Mouse (Mus musculus) forebrain, embryonic 15.5 days (tissue): ENCODE data around the gene Ifngr2. TPM values are rescaled to one million over a fixed set of nuclear protein-coding genes. Genes with fewer than 3 reads are reported as not detected.

Experiments
- ATAC-seq: fragments of 200-750 bp; cut with Nextera tagmentation; replicated peaks from 2 replicates; pipeline ENCODE4 v1.8.0; 2017; ENCODE audit warnings: mild to moderate bottlenecking, moderate TSS enrichment, moderate library complexity
- H3K27ac ChIP-seq: fragments of 300-500 bp; sonication (generic); replicated peaks from 2 replicates; pipeline ENCODE4 v1.5.1; 2015; ENCODE audit warnings: mild to moderate bottlenecking, inconsistent platforms
- H3K27me3 ChIP-seq: fragments of 300-500 bp; sonication (generic); 2 replicates; pipeline ENCODE4 v1.6.1; 2015; ENCODE audit warnings: inconsistent platforms
- H3K36me3 ChIP-seq: fragments of 300-500 bp; sonication (generic); 2 replicates; pipeline ENCODE4 v1.6.1; 2015; ENCODE audit warnings: mild to moderate bottlenecking, inconsistent platforms
- H3K4me1 ChIP-seq: fragments of 300-500 bp; sonication (generic); 2 replicates; pipeline ENCODE4 v1.6.1; 2015; ENCODE audit warnings: inconsistent platforms
- H3K4me2 ChIP-seq: fragments of 300-500 bp; sonication (generic); replicated peaks from 2 replicates; pipeline ENCODE4 v1.6.1; 2015; ENCODE audit warnings: mild to moderate bottlenecking, inconsistent platforms
- H3K4me3 ChIP-seq: fragments of 300-500 bp; sonication (generic); 2 replicates; pipeline ENCODE4 v1.5.1; 2015; ENCODE audit warnings: mild to moderate bottlenecking, inconsistent platforms
- H3K9ac ChIP-seq: fragments of 300-500 bp; sonication (generic); replicated peaks from 2 replicates; pipeline ENCODE4 v1.6.1; 2015; ENCODE audit warnings: mild to moderate bottlenecking, inconsistent platforms
- H3K9me3 ChIP-seq: fragments of 300-500 bp; sonication (generic); 2 replicates; pipeline ENCODE4 v1.6.1; 2016; ENCODE audit warnings: inconsistent platforms
- WGBS: fragments of 180-500 bp; shearing (Covaris S2); methylation state at CpG from one replicate; pipeline ENCODE4 v1.1.7; 2015; ENCODE audit warnings: mixed read lengths; 5-methylcytosine and 5-hydroxymethylcytosine counted together
- polyA plus RNA-seq: library from polyadenylated mRNA; unstranded; fragments of >200 nt; fragmentation: Nextera tagmentation; extraction: Ambion mirVana; gene quantifications from 2 replicates; pipeline ENCODE4 v1.2.1, GENCODE M21; 2015

Ifngr2 gene
- polyA plus RNA-seq, 1 experiment from 2014 or later, result 105 TPM

DNA sequence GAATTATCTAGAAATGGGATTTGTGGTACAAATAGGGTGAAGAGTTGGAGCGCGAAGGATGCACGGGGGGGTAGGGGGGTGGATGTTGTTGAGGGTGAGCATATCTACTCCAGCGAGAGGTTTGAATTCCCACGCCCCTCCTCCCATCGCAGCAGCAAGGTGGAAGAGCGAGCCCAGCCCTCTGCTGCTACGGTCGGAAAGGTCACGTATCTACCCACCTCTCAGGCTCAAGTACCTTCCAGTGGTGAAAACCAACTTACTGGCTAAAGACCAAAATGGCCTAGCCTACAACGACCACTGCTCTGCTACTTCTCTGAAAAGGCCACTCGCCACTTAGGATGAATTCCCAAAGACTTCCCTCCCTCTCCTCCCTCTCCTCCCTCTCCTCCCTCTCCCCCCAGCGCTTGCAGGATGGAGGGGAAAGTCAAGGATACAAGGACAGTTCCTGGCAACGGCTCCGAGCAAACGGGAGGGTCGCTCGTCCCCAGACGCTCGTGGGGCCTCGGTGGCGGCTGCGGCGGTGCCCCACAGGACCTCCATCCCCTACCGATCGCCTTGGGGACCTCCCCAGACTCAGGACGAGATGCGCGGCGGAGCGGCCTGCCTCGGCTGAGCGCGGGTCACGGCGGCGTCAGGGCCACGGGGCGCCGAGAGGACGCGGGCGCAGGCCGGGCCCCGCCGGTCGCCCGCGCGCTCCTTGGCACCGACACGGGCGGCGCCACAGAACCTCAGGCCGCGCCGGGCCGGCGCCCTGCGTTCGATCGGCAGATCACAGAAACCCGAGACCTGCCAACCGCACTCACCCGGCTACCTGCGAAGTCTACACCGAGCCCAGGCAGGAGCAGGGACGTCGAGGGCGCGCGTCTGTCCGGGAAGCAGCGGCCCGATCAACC is 50.2 kb downstream of the Ifngr2 start:
- Histone ChIP-seq H3K9ac (peak overlapping the region; percentile 65), H3K36me3 (no peaks in the 10 kb centered on the region), H3K27ac (peak overlapping the region; percentile 63), H3K4me1 (peaks cover 24% of the 10 kb centered on the region), H3K4me2 (peak overlapping the region; percentile 80), H3K4me3 (peak overlapping the region; percentile 66), H3K27me3 (peaks cover 6% of the 10 kb centered on the region; the same call in 1 of the 2 replicates), H3K9me3 (no peaks in the 10 kb centered on the region)
- ATAC-seq, result no peak; the same call in 1 of the 2 replicates
- WGBS, result under 1% methylated on average over 75 of the region's 75 CpGs

DNA sequence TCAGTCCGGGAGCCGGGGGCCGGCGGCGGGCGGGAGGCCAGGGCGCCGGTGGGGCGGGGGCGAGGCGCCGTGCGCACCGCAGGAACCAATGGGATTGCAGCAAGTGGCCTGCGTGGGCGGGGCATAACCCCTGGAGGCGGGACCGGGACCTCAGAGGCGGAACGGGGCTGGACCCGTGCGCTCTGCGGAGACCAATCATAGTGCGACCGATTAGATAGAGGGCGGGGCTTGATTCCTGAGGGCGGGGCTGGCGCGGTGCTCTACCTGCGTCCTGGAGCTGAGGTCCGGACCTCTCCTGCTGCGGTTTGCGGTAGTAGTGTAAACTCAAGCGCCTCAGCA is 50.8 kb downstream of the Ifngr2 start, which contains the start of gene Tmem50b:
Gene Tmem50b, minus strand, starts transcription at position 129 of the 339 bp plus-strand sequence.
- Histone ChIP-seq H3K27ac (peak within 1 kb of the TSS; percentile 63), H3K4me3 (peak within 1 kb of the TSS; percentile 66), H3K36me3 (no peaks in the 10 kb centered on the region), H3K4me2 (peak within 1 kb of the TSS; percentile 80), H3K9me3 (no peaks in the 10 kb centered on the region), H3K9ac (peak within 1 kb of the TSS; percentile 65), H3K27me3 (peaks cover 6% of the 10 kb centered on the region; the same call in 1 of the 2 replicates), H3K4me1 (peaks cover 24% of the 10 kb centered on the region)
- ATAC-seq, result peak; percentile 99
- under 1% methylated on average over 34 of the region's 34 CpGs for WGBS

DNA sequence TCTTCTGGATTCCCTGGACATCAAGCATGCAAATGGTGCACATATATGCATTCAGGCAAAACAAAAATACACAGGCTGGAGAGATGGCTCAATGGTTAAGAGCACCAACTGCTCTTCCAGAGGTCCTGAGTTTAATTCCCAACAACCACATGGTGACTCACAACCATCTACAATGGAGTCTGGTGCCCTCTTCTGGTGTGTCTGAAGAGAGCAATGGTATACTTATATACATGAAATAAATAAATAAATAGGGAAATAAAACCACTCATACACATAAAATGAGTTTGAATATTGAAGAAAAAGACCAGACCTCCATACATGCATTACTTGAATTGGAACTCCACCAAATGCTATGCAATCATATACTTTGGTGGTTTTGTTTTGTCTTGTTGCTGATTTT is 52.4 kb downstream of the Ifngr2 start:
- Histone ChIP-seq H3K9me3 (no peaks in the 10 kb centered on the region), H3K9ac (no peak overlapping the region), H3K4me3 (no peak overlapping the region), H3K4me2 (no peak overlapping the region), H3K36me3 (no peaks in the 10 kb centered on the region), H3K4me1 (peaks cover 21% of the 10 kb centered on the region), H3K27me3 (peaks cover 6% of the 10 kb centered on the region; the same call in 1 of the 2 replicates), H3K27ac (no peak overlapping the region)
- no peak for ATAC-seq

DNA sequence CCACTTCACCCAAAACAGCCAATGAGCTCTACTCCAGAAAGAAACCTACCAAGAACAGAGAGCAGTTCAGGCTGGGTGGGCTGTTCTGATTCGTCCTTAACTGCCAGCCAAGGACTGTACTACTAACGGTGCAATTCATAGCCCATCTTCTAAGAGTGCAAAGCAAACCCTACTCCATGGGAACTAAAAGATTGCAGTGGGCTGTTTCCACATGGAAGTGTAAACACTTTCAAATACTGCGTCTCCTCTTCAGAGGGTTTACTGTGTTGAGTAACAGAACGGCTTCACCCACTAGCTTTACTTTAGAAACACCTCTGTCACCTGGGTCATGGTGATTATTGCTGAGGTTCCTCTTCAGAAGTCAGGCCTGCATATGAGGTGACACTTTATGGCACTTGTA is 54.2 kb downstream of the Ifngr2 start:
- H3K4me2 ChIP-seq, result no peak overlapping the region
- no peak overlapping the region for H3K4me3 ChIP-seq
- no peak for ATAC-seq
- H3K9ac ChIP-seq, result no peak overlapping the region
- no peak overlapping the region for H3K27ac ChIP-seq
- no peaks in the 10 kb centered on the region for H3K36me3 ChIP-seq
- H3K4me1 ChIP-seq, result peaks cover 11% of the 10 kb centered on the region
- 87% methylated on average over 4 of the region's 4 CpGs for WGBS
- peaks cover 6% of the 10 kb centered on the region; the same call in 1 of the 2 replicates for H3K27me3 ChIP-seq
- H3K9me3 ChIP-seq, result no peaks in the 10 kb centered on the region

DNA sequence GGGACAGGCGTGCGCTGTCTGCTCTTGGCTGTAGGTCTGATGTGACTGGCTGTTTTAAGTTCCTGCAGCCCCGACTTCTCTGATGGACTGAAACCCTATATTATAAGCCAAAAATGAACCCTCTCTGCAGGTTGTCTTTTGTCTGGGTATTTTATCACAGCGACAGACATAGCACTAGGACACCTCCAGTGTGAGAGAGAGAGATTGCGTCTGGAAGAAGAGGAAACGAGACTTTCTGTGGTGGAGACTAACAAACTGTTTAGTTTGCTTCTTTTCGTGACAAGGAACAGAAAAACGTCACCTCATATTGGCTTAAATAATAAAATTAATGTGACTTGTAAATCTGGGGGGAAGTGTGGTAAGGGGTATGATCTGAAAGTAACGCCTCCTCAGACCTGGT is 54.8 kb downstream of the Ifngr2 start:
- no peak overlapping the region for H3K9ac ChIP-seq
- H3K27me3 ChIP-seq, result peaks cover 6% of the 10 kb centered on the region; the same call in 1 of the 2 replicates
- no peak overlapping the region for H3K4me2 ChIP-seq
- 83% methylated on average over 9 of the region's 9 CpGs for WGBS
- no peaks in the 10 kb centered on the region for H3K36me3 ChIP-seq
- no peak overlapping the region for H3K4me3 ChIP-seq
- ATAC-seq, result no peak
- H3K27ac ChIP-seq, result no peak overlapping the region
- no peaks in the 10 kb centered on the region for H3K9me3 ChIP-seq
- H3K4me1 ChIP-seq, result peaks cover 6% of the 10 kb centered on the region

DNA sequence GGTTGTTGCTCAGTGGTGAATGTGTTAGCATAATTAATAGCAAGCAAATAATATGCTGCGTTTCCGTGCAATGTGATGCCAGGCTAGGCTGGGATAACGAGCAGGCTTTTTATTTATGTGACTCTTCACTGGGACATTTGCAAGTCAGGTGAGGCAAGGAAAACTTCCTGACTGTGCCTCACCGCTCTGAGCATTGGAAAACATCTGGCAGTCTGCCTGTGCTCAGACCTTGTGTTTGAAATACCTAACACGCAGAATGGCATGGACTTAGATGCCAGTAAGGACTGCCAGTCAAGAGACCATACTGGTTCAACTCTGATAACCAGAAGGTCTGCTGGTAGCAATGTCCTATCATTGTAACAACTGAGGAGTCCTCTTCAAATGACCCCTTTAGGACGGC is 58.3 kb downstream of the Ifngr2 start:
- 62% methylated on average over 6 of the region's 6 CpGs for WGBS
- no peaks in the 10 kb centered on the region for H3K9me3 ChIP-seq

DNA sequence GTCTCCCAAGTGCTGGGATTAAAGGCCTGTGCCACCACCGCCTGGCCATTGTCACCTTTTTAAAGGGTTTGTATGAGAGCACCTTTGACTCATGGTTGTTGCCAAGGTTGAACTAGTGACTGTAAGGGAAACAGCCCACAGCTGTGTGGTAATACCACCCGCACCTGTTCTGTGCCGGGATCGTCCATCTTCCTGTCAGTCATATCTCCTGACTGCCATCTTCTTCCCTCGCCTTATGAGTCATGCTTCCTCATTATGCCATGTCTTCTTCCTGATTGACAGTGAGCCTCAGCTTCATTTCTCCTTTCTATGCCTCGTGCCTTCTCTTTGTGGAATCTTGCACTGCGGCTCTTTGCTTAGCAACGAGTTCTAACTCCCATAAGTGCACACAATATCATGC is 60.1 kb downstream of the Ifngr2 start:
- H3K36me3 ChIP-seq, result no peaks in the 10 kb centered on the region
- no peak overlapping the region for H3K9ac ChIP-seq
- no peaks in the 10 kb centered on the region for H3K4me1 ChIP-seq
- no peak overlapping the region for H3K27ac ChIP-seq
- 92% methylated on average over 8 of the region's 8 CpGs for WGBS
- no peak overlapping the region for H3K4me3 ChIP-seq
- H3K9me3 ChIP-seq, result no peaks in the 10 kb centered on the region
- H3K27me3 ChIP-seq, result no peaks in the 10 kb centered on the region
- ATAC-seq, result no peak
- no peak overlapping the region for H3K4me2 ChIP-seq

More for the DNA sequence above, 58.3 kb downstream of the Ifngr2 start:
- Histone ChIP-seq H3K27ac (no peak overlapping the region), H3K9ac (no peak overlapping the region), H3K36me3 (no peaks in the 10 kb centered on the region), H3K4me1 (no peaks in the 10 kb centered on the region), H3K4me2 (no peak overlapping the region), H3K4me3 (no peak overlapping the region), H3K27me3 (no peaks in the 10 kb centered on the region)
- no peak for ATAC-seq

DNA sequence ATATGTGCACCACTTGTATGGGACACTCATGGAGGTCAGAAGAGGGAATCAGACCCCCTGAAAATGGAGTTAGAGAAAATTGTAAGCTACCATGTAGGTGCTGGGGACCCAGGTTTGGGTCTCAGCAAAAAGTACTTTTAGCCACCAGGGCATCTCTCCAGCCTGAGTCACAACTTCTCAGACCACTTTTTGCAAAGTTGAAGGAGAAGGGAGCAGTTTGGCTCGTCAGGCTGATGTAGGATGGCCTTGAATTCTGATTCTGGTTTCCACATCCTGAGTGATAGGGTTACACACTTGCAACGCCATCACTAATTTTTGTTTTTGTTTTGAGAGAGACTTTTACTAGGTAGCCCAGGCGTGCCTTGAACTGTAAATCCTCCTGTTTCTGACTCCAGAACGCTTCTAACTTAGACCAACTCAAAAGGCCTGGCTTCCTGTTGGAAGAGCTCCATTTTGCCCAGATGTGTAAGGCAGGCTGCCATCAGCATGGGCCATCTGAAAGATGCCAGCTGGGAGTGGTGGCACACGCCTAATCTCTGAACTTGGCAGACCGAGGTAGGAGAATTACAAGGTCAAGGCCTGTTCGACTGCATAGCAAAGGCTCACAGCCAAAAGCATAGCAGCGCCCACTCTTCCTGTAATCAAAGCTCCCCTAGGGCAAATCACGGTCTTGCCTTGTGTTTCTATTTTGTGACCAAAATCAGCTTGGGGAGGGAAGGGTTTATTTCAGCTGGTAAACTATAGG is 62.8 kb downstream of the Ifngr2 start:
- Histone ChIP-seq H3K9me3 (no peaks in the 10 kb centered on the region), H3K27me3 (no peaks in the 10 kb centered on the region), H3K27ac (no peak overlapping the region), H3K36me3 (no peaks in the 10 kb centered on the region), H3K4me3 (no peak overlapping the region), H3K9ac (no peak overlapping the region), H3K4me1 (no peaks in the 10 kb centered on the region), H3K4me2 (no peak overlapping the region)
- 72% methylated on average over 9 of the region's 9 CpGs for WGBS
- no peak for ATAC-seq

DNA sequence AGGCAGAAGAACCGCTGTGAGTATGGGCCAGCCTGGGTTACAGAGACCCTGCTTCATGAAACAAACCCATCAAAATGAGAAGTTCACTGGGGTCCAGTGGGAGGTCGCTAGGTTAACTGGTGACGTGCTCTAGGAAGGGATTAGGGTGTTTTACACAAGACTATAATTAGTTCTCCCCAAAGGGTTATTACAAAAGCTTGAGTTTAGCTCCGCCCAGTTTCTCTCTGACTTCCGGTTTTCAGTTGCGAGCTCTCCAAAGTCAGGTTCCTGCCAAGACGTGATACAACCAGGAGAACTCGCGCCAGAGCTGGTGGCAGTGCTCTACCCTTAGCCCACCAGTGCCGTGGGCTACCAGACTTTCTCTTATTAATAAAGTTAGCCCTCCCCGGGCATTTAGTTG is 64.4 kb downstream of the Ifngr2 start:
- H3K27ac ChIP-seq, result no peak overlapping the region
- H3K9ac ChIP-seq, result no peak overlapping the region
- no peak overlapping the region for H3K4me3 ChIP-seq
- H3K36me3 ChIP-seq, result no peaks in the 10 kb centered on the region
- no peaks in the 10 kb centered on the region for H3K27me3 ChIP-seq
- ATAC-seq, result no peak
- no peak overlapping the region for H3K4me2 ChIP-seq
- WGBS, result 63% methylated on average over 11 of the region's 11 CpGs
- H3K9me3 ChIP-seq, result no peaks in the 10 kb centered on the region
- H3K4me1 ChIP-seq, result no peaks in the 10 kb centered on the region

DNA sequence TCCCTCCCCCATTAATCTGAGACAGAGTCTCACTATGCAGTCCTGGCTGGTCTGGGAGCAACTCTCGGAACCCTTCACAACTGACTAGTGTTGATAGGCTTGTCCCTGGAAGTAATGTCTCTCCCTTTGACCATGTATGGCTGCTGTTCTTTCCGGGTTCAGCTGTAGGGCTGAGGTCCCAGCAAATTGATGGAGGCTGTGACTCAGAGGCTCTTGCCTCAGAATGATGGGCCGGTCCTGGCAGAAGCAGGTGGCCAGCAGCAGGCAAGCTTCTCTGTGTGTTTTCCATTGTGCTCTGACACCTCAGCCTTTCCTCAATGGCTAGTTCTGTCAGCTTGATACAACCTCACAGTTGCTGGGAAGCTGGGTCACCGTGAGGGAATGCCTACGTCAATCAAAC is 65.7 kb downstream of the Ifngr2 start:
- Histone ChIP-seq H3K4me3 (no peak overlapping the region), H3K9me3 (no peaks in the 10 kb centered on the region), H3K4me2 (no peak overlapping the region), H3K27me3 (no peaks in the 10 kb centered on the region), H3K4me1 (no peaks in the 10 kb centered on the region), H3K27ac (no peak overlapping the region), H3K9ac (no peak overlapping the region), H3K36me3 (no peaks in the 10 kb centered on the region)
- no peak for ATAC-seq
- 66% methylated on average over 5 of the region's 5 CpGs for WGBS

DNA sequence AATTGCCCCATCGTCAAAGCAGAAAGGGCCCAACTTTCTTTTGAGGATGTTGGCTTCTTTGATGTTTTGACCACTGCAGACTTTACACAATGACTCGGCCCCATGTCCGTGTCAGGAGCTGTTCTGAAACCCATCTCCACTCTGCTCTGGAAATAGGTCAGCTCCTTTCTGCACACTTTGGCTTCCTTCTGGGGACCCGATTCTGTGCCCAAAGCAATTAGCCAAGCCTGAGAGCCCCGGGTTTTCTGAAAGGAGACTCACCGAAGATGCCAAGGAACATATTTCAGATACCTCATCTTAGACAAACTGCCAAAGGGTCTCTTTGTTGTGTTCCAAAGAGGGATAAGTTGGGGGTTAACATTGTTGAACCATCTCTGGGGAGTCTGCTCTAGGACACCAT is 67.7 kb downstream of the Ifngr2 start:
- no peak overlapping the region for H3K9ac ChIP-seq
- no peak overlapping the region for H3K4me2 ChIP-seq
- no peaks in the 10 kb centered on the region for H3K9me3 ChIP-seq
- H3K4me1 ChIP-seq, result peaks cover 7% of the 10 kb centered on the region; the same call in 1 of the 2 replicates
- no peaks in the 10 kb centered on the region for H3K36me3 ChIP-seq
- no peaks in the 10 kb centered on the region for H3K27me3 ChIP-seq
- no peak overlapping the region for H3K27ac ChIP-seq
- WGBS, result 80% methylated on average over 6 of the region's 6 CpGs
- H3K4me3 ChIP-seq, result no peak overlapping the region
- ATAC-seq, result no peak
